Mouse (Mus musculus) lung, embryonic 15.5 days (tissue): ENCODE measurements around the gene Sult6b1. TPM values are rescaled to one million over a fixed set of nuclear protein-coding genes. Genes with fewer than 3 reads are reported as not detected.

Experiments
- ATAC-seq: fragments of 200-750 bp; cut with Nextera tagmentation; 2 replicates; pipeline ENCODE4 v1.8.0; 2017; ENCODE audit warnings: moderate number of reproducible peaks, borderline replicate concordance; ENCODE audit not compliant: low FRiP score, low TSS enrichment; ENCODE audit errors: extremely low read depth
- H3K27ac ChIP-seq: fragments of 300-500 bp; sonication (generic); 2 replicates; pipeline ENCODE4 v1.5.1; 2015; ENCODE audit warnings: moderate library complexity, mild to moderate bottlenecking, inconsistent platforms
- H3K27me3 ChIP-seq: fragments of 300-500 bp; sonication (generic); 2 replicates; pipeline ENCODE4 v1.6.1; 2015; ENCODE audit warnings: inconsistent platforms
- H3K36me3 ChIP-seq: fragments of 300-500 bp; sonication (generic); 2 replicates; pipeline ENCODE4 v1.6.1; 2015; ENCODE audit warnings: inconsistent platforms
- H3K4me1 ChIP-seq: fragments of 300-500 bp; sonication (generic); 2 replicates; pipeline ENCODE4 v1.6.1; 2015; ENCODE audit warnings: inconsistent platforms
- H3K4me2 ChIP-seq: fragments of 300-500 bp; sonication (generic); 2 replicates; pipeline ENCODE4 v1.6.1; 2015; ENCODE audit warnings: inconsistent platforms, mild to moderate bottlenecking, moderate library complexity
- H3K4me3 ChIP-seq: fragments of 300-500 bp; sonication (generic); 2 replicates; pipeline ENCODE4 v1.5.1; 2015; ENCODE audit warnings: mild to moderate bottlenecking, inconsistent platforms
- H3K9ac ChIP-seq: fragments of 300-500 bp; sonication (generic); 2 replicates; pipeline ENCODE4 v1.6.1; 2015; ENCODE audit warnings: inconsistent platforms
- H3K9me3 ChIP-seq: fragments of 300-500 bp; sonication (generic); 2 replicates; pipeline ENCODE4 v1.6.1; 2016; ENCODE audit warnings: inconsistent platforms
- WGBS: fragments of 180-500 bp; shearing (Covaris S2); methylation state at CpG from one replicate; pipeline ENCODE4 v1.1.7; 2015; 5-methylcytosine and 5-hydroxymethylcytosine counted together
- polyA plus RNA-seq: library from polyadenylated mRNA; unstranded; fragments of >200 nt; fragmentation: Nextera tagmentation; extraction: Ambion mirVana; gene quantifications from 2 replicates; pipeline ENCODE4 v1.2.1, GENCODE M21; 2015

The Sult6b1 gene
- 0.08 and 0.14 TPM in 2 replicates for polyA plus RNA-seq

DNA sequence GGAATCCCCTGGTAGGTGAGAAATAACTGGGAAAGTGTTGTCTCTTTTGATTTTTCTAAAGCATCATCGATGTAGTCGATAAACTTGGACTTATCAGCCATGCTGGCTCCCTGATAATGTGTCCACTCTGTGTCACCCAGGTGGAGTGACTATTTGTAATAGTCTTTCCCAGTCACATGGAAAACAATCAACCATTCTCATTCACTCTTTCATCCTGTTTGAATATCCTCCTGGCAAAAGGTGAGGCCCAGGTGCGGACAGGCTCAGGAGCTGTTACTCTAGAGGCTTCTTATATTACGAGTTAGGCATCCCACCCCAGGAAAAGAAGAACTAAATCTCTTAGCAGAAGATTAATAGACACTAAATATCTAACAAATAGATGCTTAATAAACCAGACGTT, at the start of gene Sult6b1:
Gene Sult6b1, minus strand, starts transcription at position 101 of the 400 bp plus-strand sequence.
- Histone ChIP-seq H3K9ac (no peak within 1 kb of the TSS), H3K36me3 (no peaks in the 10 kb centered on the region), H3K4me2 (no peak within 1 kb of the TSS), H3K4me1 (no peaks in the 10 kb centered on the region), H3K27ac (no peak within 1 kb of the TSS), H3K27me3 (no peaks in the 10 kb centered on the region), H3K4me3 (no peak within 1 kb of the TSS), H3K9me3 (no peaks in the 10 kb centered on the region)
- WGBS = 76% methylated on average over 5 of the region's 5 CpGs
- no peak for ATAC-seq

DNA sequence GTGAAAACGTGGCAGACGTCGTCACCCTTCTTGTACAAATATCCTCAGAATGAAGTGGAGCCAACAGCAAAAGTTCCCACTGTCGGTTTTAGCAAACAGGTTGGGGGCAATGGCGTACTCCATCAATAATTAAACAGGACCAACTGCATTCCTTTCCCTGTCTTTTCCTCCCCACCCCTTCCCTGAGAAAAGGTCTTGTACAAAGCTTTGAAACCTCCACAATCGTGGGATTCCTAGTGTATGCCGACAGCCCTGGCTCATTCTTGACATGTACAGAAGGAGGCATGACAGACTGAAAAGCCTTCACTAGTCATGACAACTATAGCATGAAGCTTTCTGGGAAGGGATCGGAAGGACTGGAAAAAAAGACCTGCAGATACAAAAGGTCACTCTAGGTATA, 46.4 kb upstream of the Sult6b1 start:
- Histone ChIP-seq H3K9me3 (no peaks in the 10 kb centered on the region), H3K36me3 (peaks cover 77% of the 10 kb centered on the region), H3K4me3 (no peak overlapping the region), H3K27ac (peak overlapping the region; percentile 60), H3K9ac (no peak overlapping the region), H3K4me1 (peaks cover 3% of the 10 kb centered on the region; the same call in 1 of the 2 replicates), H3K4me2 (no peak overlapping the region), H3K27me3 (no peaks in the 10 kb centered on the region)
- ATAC-seq = peak; percentile 64; the same call in 1 of the 2 replicates
- 61% methylated on average over 8 of the region's 8 CpGs for WGBS

DNA sequence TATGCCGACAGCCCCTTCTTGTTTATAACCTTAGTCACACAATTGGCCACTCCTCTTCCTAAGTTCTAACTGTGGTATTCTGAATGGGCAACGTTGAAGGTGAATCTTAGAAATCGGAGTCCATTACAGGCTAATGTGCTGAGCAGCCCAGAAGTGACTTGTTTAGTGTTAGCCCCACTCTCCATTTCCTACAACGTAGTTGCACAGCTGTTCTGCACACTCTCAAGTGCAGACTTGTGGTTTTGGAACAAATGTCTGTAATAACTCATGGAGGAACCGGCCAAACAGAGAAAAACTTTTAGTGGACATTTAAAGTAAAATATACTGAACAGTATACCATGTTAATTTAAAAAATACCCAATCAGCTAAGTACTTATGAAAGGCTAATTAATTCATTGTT, 45.3 kb upstream of the Sult6b1 start:
- Histone ChIP-seq H3K9ac (no peak overlapping the region), H3K9me3 (no peaks in the 10 kb centered on the region), H3K27me3 (no peaks in the 10 kb centered on the region), H3K36me3 (peaks cover 76% of the 10 kb centered on the region), H3K4me1 (peaks cover 3% of the 10 kb centered on the region; the same call in 1 of the 2 replicates), H3K4me2 (no peak overlapping the region), H3K4me3 (no peak overlapping the region), H3K27ac (no peak overlapping the region)
- ATAC-seq = no peak
- WGBS = 88% methylated on average over 5 of the region's 5 CpGs

DNA sequence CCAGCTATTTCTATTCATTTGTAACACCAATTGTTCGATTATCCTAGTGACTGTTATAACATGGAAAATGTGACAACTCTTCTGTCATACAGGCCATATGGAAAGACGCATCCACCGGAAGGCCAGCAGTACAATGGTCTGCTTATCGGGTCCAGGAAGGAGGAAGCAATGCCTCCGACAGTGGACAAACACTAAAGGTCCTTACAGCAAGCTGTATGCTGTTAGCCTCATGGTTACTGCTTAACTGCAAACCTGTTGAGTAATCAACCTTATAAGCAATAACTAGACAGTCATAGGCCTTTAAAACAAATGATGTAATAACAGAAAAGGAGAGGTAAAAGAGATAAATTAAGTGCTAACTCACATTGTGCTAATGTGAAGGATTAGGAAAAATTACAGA, 44.4 kb upstream of the Sult6b1 start:
- Histone ChIP-seq H3K27me3 (no peaks in the 10 kb centered on the region), H3K4me3 (no peak overlapping the region), H3K27ac (no peak overlapping the region), H3K9me3 (no peaks in the 10 kb centered on the region), H3K9ac (no peak overlapping the region), H3K36me3 (peaks cover 76% of the 10 kb centered on the region), H3K4me1 (peaks cover 3% of the 10 kb centered on the region; the same call in 1 of the 2 replicates), H3K4me2 (no peak overlapping the region)
- 89% methylated on average over 5 of the region's 5 CpGs for WGBS
- no peak for ATAC-seq

DNA sequence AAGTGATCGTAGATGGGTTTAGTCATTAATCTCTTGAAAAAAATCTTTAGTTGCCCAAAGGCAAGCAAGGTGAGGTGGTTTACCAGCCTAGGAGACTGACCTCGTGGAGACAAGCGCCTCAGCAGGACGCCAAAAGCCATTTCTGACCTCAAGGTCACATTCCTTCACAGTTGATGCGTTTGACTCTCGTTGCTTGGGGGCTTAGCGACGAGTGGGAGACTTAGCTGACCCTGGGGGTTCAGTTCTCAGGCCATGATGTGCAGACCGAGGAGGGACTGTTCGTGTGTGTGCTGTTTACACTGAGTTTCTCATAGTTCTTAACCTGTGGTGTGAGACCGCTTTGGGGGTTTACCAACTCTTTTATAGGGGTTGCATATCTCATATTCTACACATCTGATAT, 35.8 kb upstream of the Sult6b1 start:
- Histone ChIP-seq H3K9me3 (no peaks in the 10 kb centered on the region), H3K4me2 (no peak overlapping the region), H3K9ac (no peak overlapping the region), H3K4me1 (0 out of 2 replicates have a peak, but pooled peaks cover 3% of the 10 kb centered on the region), H3K36me3 (peaks cover 30% of the 10 kb centered on the region), H3K27me3 (no peaks in the 10 kb centered on the region), H3K4me3 (no peak overlapping the region), H3K27ac (no peak overlapping the region)
- WGBS = 42% methylated on average over 11 of the region's 11 CpGs
- no peak for ATAC-seq

DNA sequence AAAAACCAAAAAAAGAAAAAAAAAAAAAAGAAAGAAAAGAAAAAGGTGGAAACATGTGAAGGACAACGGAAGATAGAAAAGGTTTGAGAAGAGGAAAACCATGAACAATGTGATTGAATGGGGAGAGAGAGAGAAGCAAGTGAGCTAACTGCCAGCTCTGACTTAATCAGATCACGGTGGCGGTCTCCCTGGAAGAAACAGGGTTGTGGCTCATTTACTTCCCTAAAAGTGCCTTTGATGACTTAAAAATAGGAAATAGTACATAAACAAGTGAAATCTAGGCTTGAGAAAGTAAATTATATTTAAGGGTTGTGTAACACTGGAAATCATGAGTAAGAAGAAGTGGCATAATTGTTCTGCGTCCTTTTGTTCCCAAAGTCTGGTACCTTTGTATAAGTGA, 32.1 kb upstream of the Sult6b1 start:
- H3K9me3 ChIP-seq = no peaks in the 10 kb centered on the region
- no peak overlapping the region for H3K4me2 ChIP-seq
- H3K9ac ChIP-seq = no peak overlapping the region
- peaks cover 37% of the 10 kb centered on the region for H3K36me3 ChIP-seq
- 88% methylated on average over 4 of the region's 4 CpGs for WGBS
- H3K4me3 ChIP-seq = no peak overlapping the region
- no peaks in the 10 kb centered on the region for H3K27me3 ChIP-seq
- no peak for ATAC-seq
- peaks cover 18% of the 10 kb centered on the region for H3K4me1 ChIP-seq
- H3K27ac ChIP-seq = no peak overlapping the region

DNA sequence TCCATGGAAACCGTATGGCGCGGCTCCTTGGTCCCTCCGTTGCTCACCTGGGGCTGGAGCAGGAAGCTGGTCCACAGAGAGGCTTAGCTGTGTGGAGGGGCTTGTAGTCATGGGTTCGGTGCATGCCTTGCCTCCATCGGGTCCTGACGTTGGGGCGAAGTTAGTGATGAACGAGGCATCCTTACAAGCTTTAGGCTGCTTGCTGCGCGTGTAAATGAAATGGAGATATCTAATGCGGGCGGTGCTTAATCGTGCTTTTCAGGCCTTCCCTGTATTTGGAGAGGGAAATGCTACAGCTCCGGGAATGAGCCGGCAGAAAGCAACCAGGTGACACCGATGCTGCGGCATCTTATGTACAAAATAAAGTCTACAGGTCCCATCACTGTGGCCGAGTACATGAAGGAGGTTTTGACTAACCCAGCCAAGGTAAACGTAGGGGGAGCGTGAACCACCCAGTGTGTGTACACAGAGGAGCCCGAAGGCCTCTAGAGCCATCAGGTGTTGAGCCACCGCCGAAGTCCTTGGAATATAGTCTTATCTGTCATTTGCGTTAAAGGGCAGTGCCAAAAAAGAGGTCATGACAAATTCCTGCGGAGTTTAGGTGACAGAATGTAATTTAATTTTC, 30.5 kb upstream of the Sult6b1 start:
- Histone ChIP-seq H3K27ac (no peak overlapping the region), H3K4me3 (peak overlapping the region; percentile 72), H3K9me3 (no peaks in the 10 kb centered on the region), H3K4me2 (peak overlapping the region; percentile 75), H3K9ac (peak overlapping the region; percentile 75), H3K27me3 (no peaks in the 10 kb centered on the region), H3K36me3 (peaks cover 40% of the 10 kb centered on the region), H3K4me1 (peaks cover 24% of the 10 kb centered on the region)
- WGBS = 5% methylated on average over 26 of the region's 26 CpGs
- ATAC-seq = no peak; the same call in 1 of the 2 replicates

DNA sequence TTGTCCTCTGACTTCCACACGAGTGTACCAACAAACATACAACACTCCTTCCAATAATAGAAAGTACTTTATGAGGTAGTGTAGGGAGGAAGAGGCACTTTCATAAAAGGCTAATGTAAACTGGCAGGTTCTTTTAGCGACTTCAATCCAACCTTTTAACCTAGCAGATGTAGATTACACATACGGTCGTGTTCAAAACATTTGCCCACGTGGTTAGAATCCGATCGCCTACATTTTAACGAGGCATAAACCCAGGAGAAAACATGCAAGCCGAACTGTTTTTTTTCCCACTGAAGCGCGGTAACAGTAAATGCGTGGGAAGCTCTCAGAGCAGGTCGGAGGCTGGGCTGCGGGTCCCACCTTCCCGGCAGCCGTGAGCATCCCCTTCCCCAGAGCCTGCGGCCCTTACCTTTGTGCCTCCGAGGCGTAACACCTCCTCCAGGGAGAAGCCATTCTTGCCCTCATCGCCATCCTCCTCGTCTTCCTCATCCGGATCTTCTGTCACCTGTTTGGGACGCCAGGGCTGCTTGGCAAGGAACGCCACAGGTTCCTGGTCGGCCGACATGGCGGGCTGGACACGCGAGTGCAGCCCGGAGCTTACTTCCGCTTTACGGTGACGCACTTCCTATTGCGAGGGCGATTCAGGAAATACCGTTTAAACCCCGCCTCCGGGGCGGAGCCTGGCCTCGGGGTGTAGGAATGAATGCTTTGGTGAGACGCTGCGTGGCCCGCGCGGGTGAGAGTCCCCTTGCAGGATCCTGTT, 29.9 kb upstream of the Sult6b1 start, which contains the start of the genes Cebpz and Ndufaf7:
Gene Cebpz, minus strand, starts transcription at position 601 of the 763 bp plus-strand sequence.
Gene Ndufaf7, plus strand, starts transcription at position 671 of the 763 bp plus-strand sequence.
- peak within 1 kb of the TSS; percentile 72 for H3K4me3 ChIP-seq
- peak within 1 kb of the TSS; percentile 75 for H3K4me2 ChIP-seq
- peaks cover 39% of the 10 kb centered on the region for H3K36me3 ChIP-seq
- peaks cover 24% of the 10 kb centered on the region for H3K4me1 ChIP-seq
- under 1% methylated on average over 45 of the region's 45 CpGs for WGBS
- H3K27ac ChIP-seq = no peak within 1 kb of the TSS
- peak within 1 kb of the TSS; percentile 75 for H3K9ac ChIP-seq
- no peaks in the 10 kb centered on the region for H3K9me3 ChIP-seq
- ATAC-seq = peak; percentile 98; the same call in 1 of the 2 replicates
- H3K27me3 ChIP-seq = no peaks in the 10 kb centered on the region

DNA sequence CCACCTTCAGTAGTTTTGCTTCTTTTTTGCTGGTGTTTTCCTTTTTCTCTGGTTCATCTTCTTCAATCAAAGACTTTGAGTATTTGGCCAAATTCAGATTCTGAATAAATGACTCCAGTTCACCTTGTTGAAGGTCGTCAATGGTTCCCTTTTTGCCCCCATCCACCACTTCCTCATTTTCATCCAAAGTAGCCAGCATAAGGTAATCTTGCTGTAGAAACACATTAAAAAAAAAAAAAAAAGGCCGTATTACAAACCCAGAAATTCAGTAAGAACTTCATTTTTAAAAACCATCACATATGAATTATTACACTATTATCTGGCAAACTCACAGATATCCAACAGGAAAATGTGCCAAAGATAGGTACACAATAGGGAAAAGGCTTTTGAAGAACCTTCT, 29.1 kb upstream of the Sult6b1 start:
- H3K27me3 ChIP-seq = no peaks in the 10 kb centered on the region
- peak overlapping the region; percentile 75 for H3K4me2 ChIP-seq
- H3K27ac ChIP-seq = no peak overlapping the region
- whole genome bisulfite sequencing = 81% methylated on average over 2 of the region's 2 CpGs
- H3K36me3 ChIP-seq = peaks cover 43% of the 10 kb centered on the region
- no peaks in the 10 kb centered on the region for H3K9me3 ChIP-seq
- peak overlapping the region; percentile 75 for H3K9ac ChIP-seq
- peaks cover 24% of the 10 kb centered on the region for H3K4me1 ChIP-seq
- no peak for ATAC-seq
- H3K4me3 ChIP-seq = peak overlapping the region; percentile 72

DNA sequence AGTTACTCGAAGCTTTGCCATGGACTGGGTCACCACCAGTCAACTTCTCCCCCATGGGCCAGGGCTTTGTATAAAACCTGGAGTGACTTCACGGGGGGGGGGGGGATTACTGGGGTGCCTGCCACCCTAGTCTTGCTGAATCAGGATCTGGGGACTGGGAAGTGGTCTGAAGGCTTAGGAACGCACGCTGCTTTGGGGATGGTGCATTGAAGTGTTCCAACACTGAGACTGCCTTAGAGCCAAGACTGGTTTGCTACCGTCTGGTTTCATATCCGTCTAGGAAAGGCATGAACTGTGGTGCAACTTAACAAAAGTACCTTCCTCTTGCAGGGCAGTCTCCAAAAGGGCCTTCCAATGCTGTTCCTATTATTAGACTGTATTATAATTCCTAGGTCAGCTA, 10.9 kb upstream of the Sult6b1 start:
- H3K27me3 ChIP-seq = no peaks in the 10 kb centered on the region
- peak overlapping the region; percentile 66 for H3K4me2 ChIP-seq
- H3K36me3 ChIP-seq = peaks cover 37% of the 10 kb centered on the region
- 41% methylated on average over 6 of the region's 6 CpGs for WGBS
- peaks cover 17% of the 10 kb centered on the region for H3K4me1 ChIP-seq
- no peak overlapping the region for H3K9ac ChIP-seq
- peak overlapping the region; percentile 62 for H3K4me3 ChIP-seq
- no peaks in the 10 kb centered on the region for H3K9me3 ChIP-seq
- no peak overlapping the region for H3K27ac ChIP-seq
- ATAC-seq = no peak

DNA sequence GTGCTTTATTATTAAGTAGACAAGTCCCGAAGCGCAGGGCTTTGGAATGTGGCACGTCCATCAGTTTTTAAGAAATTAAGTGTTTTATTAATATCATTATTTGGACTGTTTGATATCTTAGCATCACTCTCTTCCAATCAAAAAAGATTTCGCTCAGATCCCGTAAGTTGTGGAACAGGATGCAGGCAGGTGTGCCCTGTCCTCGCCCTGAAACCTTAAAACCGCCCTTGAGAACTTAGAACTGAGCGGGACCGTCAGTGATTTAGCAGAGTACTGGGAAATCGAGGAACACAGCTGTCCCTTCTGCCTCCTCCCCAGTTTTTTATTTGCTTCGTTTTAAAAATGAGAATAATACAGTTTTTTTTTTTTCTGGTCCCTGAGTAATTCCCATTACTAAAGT, 10.1 kb upstream of the Sult6b1 start:
- Histone ChIP-seq H3K4me1 (peaks cover 17% of the 10 kb centered on the region), H3K4me2 (peak overlapping the region; percentile 66), H3K27me3 (no peaks in the 10 kb centered on the region), H3K36me3 (peaks cover 30% of the 10 kb centered on the region), H3K9me3 (no peaks in the 10 kb centered on the region), H3K4me3 (peak overlapping the region; percentile 62), H3K27ac (peak overlapping the region; percentile 89), H3K9ac (peak overlapping the region; percentile 74)
- no peak for ATAC-seq
- under 1% methylated on average over 11 of the region's 11 CpGs for WGBS

DNA sequence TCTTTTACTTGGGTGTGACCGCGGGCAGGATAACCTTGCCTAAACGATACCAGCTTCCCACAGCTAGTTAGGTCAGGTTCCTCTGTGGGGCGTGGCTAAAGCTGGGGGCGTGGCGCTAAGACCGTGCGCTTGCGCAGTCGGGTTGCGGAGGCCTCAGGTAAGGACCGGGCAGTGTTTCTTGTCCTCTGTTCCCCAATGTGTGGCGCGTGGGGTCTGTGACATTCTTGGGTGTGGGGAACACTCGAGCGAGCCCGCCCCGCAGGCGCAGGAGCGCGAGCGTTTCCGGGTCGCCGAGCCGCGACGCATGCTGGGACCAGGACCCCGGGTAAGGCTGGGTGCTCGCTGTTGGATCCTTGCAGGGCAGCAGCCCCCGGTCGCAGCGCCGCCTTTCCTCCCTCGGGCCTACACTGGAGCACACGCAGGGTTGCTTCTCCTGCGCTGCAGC, 9.6 kb upstream of the Sult6b1 start, which contains the start of gene Cebpzos:
Gene Cebpzos, plus strand, starts transcription at position 132 of the 445 bp plus-strand sequence.
- no peaks in the 10 kb centered on the region for H3K27me3 ChIP-seq
- peak within 1 kb of the TSS; percentile 89 for H3K27ac ChIP-seq
- under 1% methylated on average over 37 of the region's 37 CpGs for WGBS
- H3K9ac ChIP-seq = peak within 1 kb of the TSS; percentile 74
- H3K4me2 ChIP-seq = peak within 1 kb of the TSS; percentile 66
- H3K4me1 ChIP-seq = peaks cover 17% of the 10 kb centered on the region
- H3K36me3 ChIP-seq = peaks cover 25% of the 10 kb centered on the region
- peak; percentile 95 for ATAC-seq
- peak within 1 kb of the TSS; percentile 62 for H3K4me3 ChIP-seq
- H3K9me3 ChIP-seq = no peaks in the 10 kb centered on the region
